Mouse (Mus musculus): Measurements from ENCODE around the gene Sirt6.
A peak's percentile ranks its signal among the peaks of the same experiment; 100 is the strongest.

Gene Sirt6

DNA sequence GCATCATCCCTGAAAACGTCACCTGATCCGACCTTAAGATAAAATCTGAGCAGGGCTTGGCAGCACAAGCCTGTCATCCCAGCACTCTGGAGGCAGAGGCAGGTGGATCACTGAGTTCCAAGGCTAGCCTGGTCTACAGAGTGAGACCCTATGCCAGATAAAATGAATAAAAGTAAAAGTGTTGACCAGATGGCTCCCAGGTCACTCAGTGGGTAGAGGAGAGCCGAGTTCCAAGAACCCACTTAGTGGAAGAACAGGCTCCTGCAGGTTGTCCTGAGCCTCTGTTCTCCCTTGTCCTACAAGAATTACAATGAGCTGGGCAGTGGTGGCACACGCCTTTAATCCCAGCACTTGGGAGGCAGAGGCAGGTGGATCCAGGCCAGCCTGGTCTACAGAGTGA, 34.4 kb downstream of the Sirt6 start:
- no peak for DNase-seq (ENCODE audit: low spot score)

DNA sequence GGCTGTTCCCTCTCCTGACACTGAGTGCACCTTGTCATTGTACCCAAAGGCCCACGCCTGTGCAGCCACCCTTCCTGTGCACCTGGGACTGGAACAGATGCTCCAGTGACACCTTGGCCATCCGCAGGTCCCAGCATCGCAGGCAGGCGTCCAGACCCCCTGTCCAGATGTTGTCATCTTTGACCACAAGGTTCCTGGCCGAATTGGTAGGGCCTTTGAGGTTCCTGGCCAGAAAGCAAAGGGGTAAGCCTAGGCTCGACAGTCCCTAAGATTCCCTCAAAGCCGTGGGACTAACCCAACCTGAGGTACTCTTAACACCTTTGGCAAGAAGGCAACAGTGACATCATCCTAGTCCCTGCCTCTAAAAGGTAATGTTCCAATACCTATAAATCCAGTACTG, 35.0 kb downstream of the Sirt6 start:
- DNase-seq (ENCODE audit: low spot score), result no peak

- DNase-seq (ENCODE audit: low spot score), result no peak
Measured at GRCm38 (mm10) chr10:81591846-81592245, 35.8 kb downstream of the Sirt6 start.

- DNase-seq (ENCODE audit: low spot score), result no peak
Measured at GRCm38 (mm10) chr10:81588739-81589138, 38.9 kb downstream of the Sirt6 start.

- DNase-seq (ENCODE audit: low spot score), result no peak
Measured at GRCm38 (mm10) chr10:81583347-81583746, 44.2 kb downstream of the Sirt6 start.

- DNase-seq (ENCODE audit: low spot score), result no peak
Measured at GRCm38 (mm10) chr10:81580441-81581070, 47.0 kb downstream of the Sirt6 start.

DNA sequence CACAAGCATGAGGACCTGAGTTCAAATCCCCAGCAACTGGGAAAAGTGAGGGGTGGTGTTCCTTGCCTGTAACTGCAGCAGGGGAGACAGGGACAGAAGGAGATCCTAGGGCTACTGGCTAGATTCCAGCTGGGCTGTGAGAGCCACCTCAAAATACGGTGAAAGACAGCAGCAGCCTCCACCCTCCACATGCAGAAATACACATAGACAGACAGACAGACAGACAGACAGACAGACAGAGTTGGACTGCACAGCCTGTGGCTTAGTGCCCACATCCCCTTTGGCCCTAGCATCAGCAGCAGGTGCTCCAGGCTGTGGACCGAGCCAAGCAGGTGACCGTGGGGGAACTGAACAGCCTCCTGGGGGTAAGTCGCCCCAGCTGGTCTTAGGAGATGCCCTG, 47.6 kb downstream of the Sirt6 start:
- DNase-seq (ENCODE audit: low spot score), result no peak

- DNase-seq (ENCODE audit: low spot score), result no peak
Measured at GRCm38 (mm10) chr10:81575695-81576094, 51.9 kb downstream of the Sirt6 start.

GRCm38 (mm10) chr10:81575208-81575631, 52.4 kb downstream of the Sirt6 start:
- DNase-seq (ENCODE audit: low spot score), result peak; percentile 64

DNA sequence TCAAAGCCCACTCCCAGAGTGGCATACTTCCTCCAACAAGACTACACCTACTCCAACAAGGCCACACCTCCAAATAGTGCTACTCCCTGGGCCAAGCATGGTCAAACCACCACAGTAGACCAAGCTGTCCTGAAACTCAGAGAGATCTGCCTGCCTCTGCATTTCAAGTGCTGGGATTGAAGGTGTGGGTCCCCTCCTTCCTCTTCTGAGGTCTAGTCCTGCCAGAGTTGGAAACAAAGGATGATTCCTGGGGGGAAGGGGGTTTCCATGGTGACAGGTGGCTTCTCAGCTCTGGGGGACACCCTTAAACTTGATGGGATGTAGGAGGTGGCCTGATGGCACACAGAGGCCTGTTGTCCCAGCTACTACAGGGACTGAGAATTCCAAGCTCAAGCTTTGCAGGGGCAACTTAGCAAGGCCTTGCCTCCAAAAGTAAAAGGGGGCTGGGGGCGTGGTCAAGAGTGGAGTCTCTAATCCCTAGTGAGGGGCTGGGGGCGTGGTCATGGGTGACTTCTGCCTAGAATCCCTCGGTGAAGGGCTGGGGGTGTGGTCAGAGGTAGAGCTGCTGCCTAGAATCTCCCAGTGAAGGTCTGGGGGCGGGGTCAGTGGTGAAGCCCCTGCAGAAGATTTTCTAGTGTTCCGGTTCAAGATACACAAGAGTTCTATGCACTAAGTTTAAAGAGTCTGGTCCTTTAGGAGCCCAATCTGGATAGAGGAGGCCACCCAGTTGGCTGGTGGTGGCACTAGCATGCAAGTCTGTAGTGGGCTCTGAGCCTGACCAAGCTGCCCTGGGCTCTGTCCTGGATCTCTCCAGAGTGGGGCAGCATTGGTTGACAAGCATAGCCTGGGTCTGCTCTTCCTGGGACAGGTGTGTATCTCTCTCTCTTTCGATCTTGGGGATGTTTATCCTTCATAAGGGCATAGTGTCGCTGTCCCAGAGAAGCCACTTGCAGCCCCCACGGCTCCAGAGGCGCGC, 53.2 kb downstream of the Sirt6 start, which contains the start of gene Tle2:
Tle2 (plus strand) TSS at position 481 of the 976 bp plus-strand sequence.
- peak; percentile 45 for DNase-seq (ENCODE audit: low spot score)

DNA sequence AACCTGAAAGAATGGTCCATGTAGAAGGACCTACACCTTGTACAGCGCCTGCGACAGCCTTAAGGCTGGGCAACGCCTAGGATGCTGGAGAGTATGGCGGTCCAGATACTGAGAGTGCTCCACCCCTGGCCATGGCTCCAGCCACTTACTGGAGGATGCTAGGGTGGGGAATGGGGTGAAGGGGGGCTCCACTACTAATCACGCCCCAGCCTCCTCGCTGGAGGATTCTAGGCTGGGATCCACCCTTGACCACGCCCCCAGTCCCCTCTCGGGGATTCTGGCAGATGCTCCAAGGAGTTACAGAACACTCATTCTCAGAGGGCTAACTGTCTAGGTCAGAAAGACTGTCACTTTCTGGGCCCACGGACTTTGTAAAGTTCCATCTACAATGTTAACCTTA, 54.6 kb downstream of the Sirt6 start:
- no peak for DNase-seq (ENCODE audit: low spot score)

DNA sequence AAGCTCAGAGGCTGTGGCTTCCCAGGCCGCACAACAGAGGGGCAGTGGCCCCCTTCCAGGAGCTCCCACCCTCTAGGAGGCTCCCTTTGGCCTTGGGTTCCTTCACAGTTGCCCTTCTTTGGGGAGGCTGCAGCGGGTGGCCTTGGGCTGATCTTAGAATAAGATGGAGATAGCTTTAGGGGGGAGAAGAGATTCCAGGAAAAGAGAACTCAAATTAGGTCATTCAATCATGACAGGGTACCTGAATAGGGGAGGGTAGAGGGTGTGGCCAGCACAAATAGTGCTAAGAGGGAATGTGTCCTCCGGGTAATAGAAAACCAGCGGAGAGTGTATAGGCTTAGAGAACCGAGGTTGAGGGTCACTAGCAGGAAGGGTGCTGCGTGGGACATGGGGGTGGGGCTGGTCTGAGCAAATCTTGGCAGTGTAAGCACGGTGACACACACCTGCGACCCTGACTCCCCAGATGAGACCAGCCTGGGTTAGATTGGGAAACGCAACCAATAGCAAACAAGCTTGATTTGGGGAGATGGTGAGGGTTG, 55.4 kb downstream of the Sirt6 start:
- peak; percentile 20 for DNase-seq (ENCODE audit: low spot score)
